Mouse (Mus musculus) kidney, embryonic 16.5 days (tissue): ENCODE measurements around the gene Slc7a8. TPM values are rescaled to one million over a fixed set of nuclear protein-coding genes. Genes with fewer than 3 reads are reported as not detected.

Experiments
- ATAC-seq: fragments of 200-750 bp; cut with Nextera tagmentation; 2 replicates; pipeline ENCODE4 v1.8.0; 2017; ENCODE audit warnings: moderate TSS enrichment; ENCODE audit not compliant: low FRiP score, low TSS enrichment
- H3K27ac ChIP-seq: fragments of 300-500 bp; sonication (generic); 2 replicates; pipeline ENCODE4 v1.5.1; 2014; ENCODE audit warnings: low read length
- H3K27me3 ChIP-seq: fragments of 300-500 bp; sonication (generic); 2 replicates; pipeline ENCODE4 v1.6.1; 2014; ENCODE audit warnings: low read length, control low read depth, mixed read lengths; ENCODE audit not compliant: insufficient read depth
- H3K36me3 ChIP-seq: fragments of 300-500 bp; sonication (generic); 2 replicates; pipeline ENCODE4 v1.6.1; 2014; ENCODE audit warnings: low read length, control low read depth, mixed read lengths; ENCODE audit not compliant: insufficient read depth
- H3K4me1 ChIP-seq: fragments of 300-500 bp; sonication (generic); 2 replicates; pipeline ENCODE4 v1.6.1; 2014; ENCODE audit warnings: low read length, control low read depth, mixed read lengths; ENCODE audit not compliant: insufficient read depth
- H3K4me2 ChIP-seq: fragments of 300-500 bp; sonication (generic); replicated peaks from 2 replicates; pipeline ENCODE4 v1.6.1; 2014; ENCODE audit warnings: low read depth, low read length
- H3K4me3 ChIP-seq: fragments of 300-500 bp; sonication (generic); 2 replicates; pipeline ENCODE4 v1.5.1; 2014; ENCODE audit warnings: mild to moderate bottlenecking, low read length
- H3K9ac ChIP-seq: fragments of 300-500 bp; sonication (generic); replicated peaks from 2 replicates; pipeline ENCODE4 v1.6.1; 2014; ENCODE audit warnings: low read length
- H3K9me3 ChIP-seq: fragments of 300-500 bp; sonication (generic); 2 replicates; pipeline ENCODE4 v1.6.1; 2016; ENCODE audit warnings: low read length, control low read depth
- WGBS: fragments of 180-500 bp; shearing (Covaris S2); extraction: QIAGEN DNeasy Blood & Tissue Kit; methylation state at CpG from one replicate; pipeline ENCODE4 v1.1.7; 2014; 5-methylcytosine and 5-hydroxymethylcytosine counted together
- polyA plus RNA-seq: library from polyadenylated mRNA; unstranded; fragments of >200 nt; fragmentation: Nextera tagmentation; extraction: Ambion mirVana; gene quantifications from 2 replicates; pipeline ENCODE4 v1.2.1, GENCODE M21; 2015

Gene Slc7a8
- polyA plus RNA-seq, 1 experiment from 2014 or later: 21.0 TPM

GRCm38 (mm10) chr14:54785898-54786297, 4.2 kb upstream of the Slc7a8 start:
- ATAC-seq: no peak
- H3K36me3 ChIP-seq: no peaks in the 10 kb centered on the region
- H3K27me3 ChIP-seq: peaks cover 8% of the 10 kb centered on the region; the same call in 1 of the 2 replicates
- no peak overlapping the region for H3K27ac ChIP-seq
- H3K4me1 ChIP-seq: peaks cover 9% of the 10 kb centered on the region; the same call in 1 of the 2 replicates
- peaks cover 3% of the 10 kb centered on the region; the same call in 1 of the 2 replicates for H3K9me3 ChIP-seq
- no peak overlapping the region for H3K9ac ChIP-seq
- no peak overlapping the region for H3K4me2 ChIP-seq
- 65% methylated on average over 4 of the region's 4 CpGs for WGBS
- H3K4me3 ChIP-seq: no peak overlapping the region

GRCm38 (mm10) chr14:54782971-54783370, 1.2 kb upstream of the Slc7a8 start:
- Histone ChIP-seq H3K27me3 (peaks cover 14% of the 10 kb centered on the region), H3K36me3 (no peaks in the 10 kb centered on the region), H3K4me2 (no peak overlapping the region), H3K27ac (no peak overlapping the region), H3K9ac (no peak overlapping the region), H3K9me3 (peaks cover 3% of the 10 kb centered on the region; the same call in 1 of the 2 replicates), H3K4me3 (no peak overlapping the region), H3K4me1 (peaks cover 9% of the 10 kb centered on the region; the same call in 1 of the 2 replicates)
- ATAC-seq: no peak
- WGBS: 83% methylated on average over 6 of the region's 6 CpGs

- ATAC-seq: peak; percentile 78; the same call in 1 of the 2 replicates
Measured at GRCm38 (mm10) chr14:54780836-54781609, 723 bp downstream of the Slc7a8 start.

GRCm38 (mm10) chr14:54780084-54780483, 1.7 kb downstream of the Slc7a8 start:
- 85% methylated on average over 9 of the region's 9 CpGs for WGBS
- no peak overlapping the region for H3K27ac ChIP-seq
- no peaks in the 10 kb centered on the region for H3K36me3 ChIP-seq
- H3K4me2 ChIP-seq: peak overlapping the region; percentile 96
- H3K4me3 ChIP-seq: peak overlapping the region; percentile 67
- peaks cover 2% of the 10 kb centered on the region; the same call in 1 of the 2 replicates for H3K4me1 ChIP-seq
- H3K9me3 ChIP-seq: no peaks in the 10 kb centered on the region
- no peak for ATAC-seq
- H3K9ac ChIP-seq: no peak overlapping the region
- H3K27me3 ChIP-seq: peaks cover 14% of the 10 kb centered on the region

More at GRCm38 (mm10) chr14:54780836-54781609, 723 bp downstream of the Slc7a8 start:
- H3K4me1 ChIP-seq: peaks cover 3% of the 10 kb centered on the region; the same call in 1 of the 2 replicates
- peaks cover 3% of the 10 kb centered on the region; the same call in 1 of the 2 replicates for H3K9me3 ChIP-seq
- peak overlapping the region; percentile 67 for H3K4me3 ChIP-seq
- peak overlapping the region; percentile 96 for H3K4me2 ChIP-seq
- H3K9ac ChIP-seq: peak overlapping the region; percentile 67
- H3K27me3 ChIP-seq: peaks cover 14% of the 10 kb centered on the region
- peak overlapping the region; percentile 44; the same call in 1 of the 2 replicates for H3K27ac ChIP-seq
- 3% methylated on average over 35 of the region's 35 CpGs for WGBS
- no peaks in the 10 kb centered on the region for H3K36me3 ChIP-seq

- 81% methylated on average over 4 of the region's 4 CpGs for WGBS
- H3K4me1 ChIP-seq: peaks cover 2% of the 10 kb centered on the region; the same call in 1 of the 2 replicates
Measured at GRCm38 (mm10) chr14:54777893-54778292, 3.9 kb downstream of the Slc7a8 start.

GRCm38 (mm10) chr14:54776768-54777167, 5.0 kb downstream of the Slc7a8 start:
- no peak for ATAC-seq
- Histone ChIP-seq H3K9me3 (no peaks in the 10 kb centered on the region), H3K4me2 (no peak overlapping the region), H3K36me3 (no peaks in the 10 kb centered on the region), H3K27me3 (peaks cover 7% of the 10 kb centered on the region), H3K4me3 (no peak overlapping the region), H3K4me1 (no peaks in the 10 kb centered on the region; the same call in 1 of the 2 replicates), H3K9ac (no peak overlapping the region), H3K27ac (no peak overlapping the region)
- 86% methylated on average over 5 of the region's 5 CpGs for WGBS

More at GRCm38 (mm10) chr14:54777893-54778292, 3.9 kb downstream of the Slc7a8 start:
- Histone ChIP-seq H3K4me2 (no peak overlapping the region), H3K27me3 (peaks cover 14% of the 10 kb centered on the region), H3K36me3 (no peaks in the 10 kb centered on the region), H3K9ac (no peak overlapping the region), H3K27ac (no peak overlapping the region), H3K9me3 (no peaks in the 10 kb centered on the region), H3K4me3 (no peak overlapping the region)
- ATAC-seq: no peak

- no peak for ATAC-seq
- 84% methylated on average over 7 of the region's 7 CpGs for WGBS
Measured at GRCm38 (mm10) chr14:54775534-54776041, 6.2 kb downstream of the Slc7a8 start.

GRCm38 (mm10) chr14:54772333-54772856, 9.4 kb downstream of the Slc7a8 start:
- Histone ChIP-seq H3K4me1 (no peaks in the 10 kb centered on the region), H3K27ac (no peak overlapping the region), H3K4me3 (no peak overlapping the region), H3K27me3 (no peaks in the 10 kb centered on the region; the same call in 1 of the 2 replicates), H3K4me2 (no peak overlapping the region), H3K9ac (no peak overlapping the region), H3K36me3 (no peaks in the 10 kb centered on the region), H3K9me3 (no peaks in the 10 kb centered on the region)
- WGBS: 76% methylated on average over 20 of the region's 20 CpGs
- no peak for ATAC-seq

More at GRCm38 (mm10) chr14:54775534-54776041, 6.2 kb downstream of the Slc7a8 start:
- Histone ChIP-seq H3K4me2 (no peak overlapping the region), H3K9me3 (no peaks in the 10 kb centered on the region), H3K36me3 (no peaks in the 10 kb centered on the region), H3K4me3 (no peak overlapping the region), H3K9ac (no peak overlapping the region), H3K4me1 (no peaks in the 10 kb centered on the region), H3K27me3 (peaks cover 6% of the 10 kb centered on the region), H3K27ac (no peak overlapping the region)

GRCm38 (mm10) chr14:54770373-54770772, 11.4 kb downstream of the Slc7a8 start:
- no peak for ATAC-seq
- Histone ChIP-seq H3K36me3 (no peaks in the 10 kb centered on the region), H3K4me3 (no peak overlapping the region), H3K4me2 (no peak overlapping the region), H3K9ac (no peak overlapping the region), H3K4me1 (no peaks in the 10 kb centered on the region), H3K9me3 (no peaks in the 10 kb centered on the region), H3K27ac (no peak overlapping the region), H3K27me3 (no peaks in the 10 kb centered on the region; the same call in 1 of the 2 replicates)
- 94% methylated on average over 5 of the region's 5 CpGs for WGBS
